Mouse (Mus musculus) lung, postnatal 0 days (tissue): Measurements from ENCODE around the gene Aasdh. TPM values are rescaled to one million over a fixed set of nuclear protein-coding genes. Genes with fewer than 3 reads are reported as not detected.

ENCODE experiments used
- ATAC-seq: fragments of 200-750 bp; cut with Nextera tagmentation; 2 replicates; pipeline ENCODE4 v1.8.0; 2017; ENCODE audit warnings: moderate library complexity
- DNase-seq: peaks from one replicate; pipeline ENCODE4 v3.0.0-alpha.2; 2016; ENCODE audit warnings: low spot score
- H3K27ac ChIP-seq: fragments of 300-500 bp; sonication (generic); 2 replicates; pipeline ENCODE4 v1.5.1; 2014; ENCODE audit warnings: antibody characterized with exemption, mild to moderate bottlenecking, low read length, mixed read lengths
- H3K27me3 ChIP-seq: fragments of 300-500 bp; sonication (generic); replicated peaks from 2 replicates; pipeline ENCODE4 v1.6.1; 2014; ENCODE audit warnings: low read length, mixed read lengths; ENCODE audit not compliant: insufficient read depth
- H3K36me3 ChIP-seq: fragments of 300-500 bp; sonication (generic); 2 replicates; pipeline ENCODE4 v1.6.1; 2014; ENCODE audit warnings: low read length, mixed read lengths; ENCODE audit not compliant: insufficient read depth
- H3K4me1 ChIP-seq: fragments of 300-500 bp; sonication (generic); 2 replicates; pipeline ENCODE4 v1.6.1; 2014; ENCODE audit warnings: antibody characterized with exemption, low read depth, low read length, mixed read lengths; ENCODE audit not compliant: insufficient read depth
- H3K4me2 ChIP-seq: fragments of 300-500 bp; sonication (generic); replicated peaks from 2 replicates; pipeline ENCODE4 v1.6.1; 2014; ENCODE audit warnings: low read depth, mild to moderate bottlenecking, low read length, moderate library complexity, mixed read lengths
- H3K4me3 ChIP-seq: fragments of 300-500 bp; sonication (generic); 2 replicates; pipeline ENCODE4 v1.5.1; 2014; ENCODE audit warnings: low read depth, low read length
- H3K9ac ChIP-seq: fragments of 300-500 bp; sonication (generic); replicated peaks from 2 replicates; pipeline ENCODE4 v1.6.1; 2014; ENCODE audit warnings: low read depth, mild to moderate bottlenecking
- H3K9me3 ChIP-seq: fragments of 300-500 bp; sonication (generic); 2 replicates; pipeline ENCODE4 v1.6.1; 2016; ENCODE audit warnings: low read length, mixed read lengths
- CTCF ChIP-seq: IDR thresholded peaks from 2 replicates; pipeline ENCODE4 v1.5.1; 2016; ENCODE audit warnings: antibody characterized with exemption, mild to moderate bottlenecking
- EP300 ChIP-seq: IDR thresholded peaks from 2 replicates; pipeline ENCODE4 v1.6.1; 2016; ENCODE audit warnings: antibody characterized with exemption, mild to moderate bottlenecking, control low read depth
- WGBS: fragments of 180-500 bp; shearing (Covaris S2); extraction: QIAGEN DNeasy Blood & Tissue Kit; methylation state at CpG from one replicate; pipeline ENCODE4 v1.1.7; 2014; 5-methylcytosine and 5-hydroxymethylcytosine counted together
- polyA plus RNA-seq: library from polyadenylated mRNA; unstranded; fragments of >200 nt; fragmentation: Nextera tagmentation; extraction: Ambion mirVana; gene quantifications from 2 replicates; pipeline ENCODE4 v1.2.1, GENCODE M21; 2015

Gene Aasdh
- polyA plus RNA-seq, 1 experiment from 2014 or later: 7.2 TPM

DNA sequence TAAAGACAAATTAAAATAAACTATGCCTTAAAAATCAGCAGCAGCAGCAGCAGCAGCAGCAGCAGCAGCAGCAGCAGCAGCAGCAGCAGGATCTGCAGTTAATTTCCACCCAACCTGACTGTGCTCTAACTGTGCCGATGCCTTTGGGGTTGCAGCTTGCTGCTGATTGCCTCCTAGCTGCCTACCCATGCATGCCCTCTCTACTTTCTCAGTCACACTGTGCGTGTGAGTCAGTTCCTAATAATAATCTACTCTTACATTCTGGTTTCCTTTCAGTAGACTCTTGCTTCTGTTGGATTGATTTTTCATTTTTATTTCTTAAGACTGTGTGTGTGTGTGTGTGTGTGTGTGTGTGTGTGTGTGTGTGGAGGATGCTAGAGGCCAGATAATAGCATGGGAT lies 12.2 kb downstream of the Aasdh start:
- ATAC-seq (no peak), DNase-seq (no peak)
- H3K27ac ChIP-seq: no peak overlapping the region
- no peaks in the 10 kb centered on the region for H3K9me3 ChIP-seq
- TF ChIP-seq EP300: no peak
- no peaks in the 10 kb centered on the region for H3K4me1 ChIP-seq
- H3K4me3 ChIP-seq: no peak overlapping the region
- H3K4me2 ChIP-seq: no peak overlapping the region
- peaks cover 9% of the 10 kb centered on the region; the same call in 1 of the 2 replicates for H3K36me3 ChIP-seq
- WGBS: 66% methylated on average over 2 of the region's 2 CpGs
- H3K27me3 ChIP-seq: no peaks in the 10 kb centered on the region
- H3K9ac ChIP-seq: no peak overlapping the region

- Histone ChIP-seq H3K27ac (no peak overlapping the region), H3K9me3 (no peaks in the 10 kb centered on the region), H3K4me1 (no peaks in the 10 kb centered on the region), H3K36me3 (peaks cover 9% of the 10 kb centered on the region; the same call in 1 of the 2 replicates), H3K27me3 (no peaks in the 10 kb centered on the region), H3K4me3 (no peak overlapping the region), H3K9ac (no peak overlapping the region), H3K4me2 (no peak overlapping the region)
- 37% methylated on average over 2 of the region's 2 CpGs for WGBS
- TF ChIP-seq CTCF (no peak), EP300 (no peak)
- ATAC-seq: no peak
- DNase-seq: peak; percentile 7
These were observed 12.7 kb downstream of the Aasdh start for GRCm38 (mm10) chr5:76892608-76893007.

DNA sequence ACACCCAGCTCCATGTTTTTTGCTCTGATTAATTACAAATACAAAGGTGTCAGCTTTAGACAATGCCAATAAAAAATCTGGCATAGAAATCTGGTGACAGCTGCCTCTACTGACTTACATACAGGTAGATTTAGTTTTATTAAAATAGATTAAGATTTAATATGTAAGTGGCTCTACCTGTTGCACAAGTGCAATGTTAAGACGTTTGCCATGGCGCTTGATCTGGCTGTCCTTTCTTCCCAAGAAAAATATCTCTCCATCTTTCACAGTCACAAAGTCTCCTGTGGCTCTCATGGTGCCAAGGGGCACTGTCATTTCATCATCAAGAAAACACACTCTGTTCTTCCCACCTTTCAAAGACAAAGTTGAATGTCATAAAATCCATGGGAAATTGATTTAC lies 18.3 kb downstream of the Aasdh start:
- H3K4me1 ChIP-seq: no peaks in the 10 kb centered on the region
- H3K9ac ChIP-seq: no peak overlapping the region
- H3K27me3 ChIP-seq: no peaks in the 10 kb centered on the region
- no peak overlapping the region for H3K27ac ChIP-seq
- 89% methylated on average over 2 of the region's 2 CpGs for WGBS
- DNase-seq (no peak), ATAC-seq (no peak)
- H3K36me3 ChIP-seq: peaks cover 22% of the 10 kb centered on the region; the same call in 1 of the 2 replicates
- no peak overlapping the region for H3K4me2 ChIP-seq
- no peak for TF ChIP-seq CTCF
- TF ChIP-seq EP300: no peak
- no peak overlapping the region for H3K4me3 ChIP-seq
- no peaks in the 10 kb centered on the region for H3K9me3 ChIP-seq

GRCm38 (mm10) chr5:76884107-76884506 lies 21.2 kb downstream of the Aasdh start:
- Histone ChIP-seq H3K9ac (no peak overlapping the region), H3K9me3 (no peaks in the 10 kb centered on the region), H3K27me3 (no peaks in the 10 kb centered on the region), H3K27ac (no peak overlapping the region), H3K4me3 (no peak overlapping the region), H3K4me2 (no peak overlapping the region), H3K36me3 (peaks cover 25% of the 10 kb centered on the region; the same call in 1 of the 2 replicates), H3K4me1 (no peaks in the 10 kb centered on the region)
- WGBS: 66% methylated on average over 1 of the region's 1 CpGs
- TF ChIP-seq EP300: no peak
- ATAC-seq: no peak
- no peak for DNase-seq

DNA sequence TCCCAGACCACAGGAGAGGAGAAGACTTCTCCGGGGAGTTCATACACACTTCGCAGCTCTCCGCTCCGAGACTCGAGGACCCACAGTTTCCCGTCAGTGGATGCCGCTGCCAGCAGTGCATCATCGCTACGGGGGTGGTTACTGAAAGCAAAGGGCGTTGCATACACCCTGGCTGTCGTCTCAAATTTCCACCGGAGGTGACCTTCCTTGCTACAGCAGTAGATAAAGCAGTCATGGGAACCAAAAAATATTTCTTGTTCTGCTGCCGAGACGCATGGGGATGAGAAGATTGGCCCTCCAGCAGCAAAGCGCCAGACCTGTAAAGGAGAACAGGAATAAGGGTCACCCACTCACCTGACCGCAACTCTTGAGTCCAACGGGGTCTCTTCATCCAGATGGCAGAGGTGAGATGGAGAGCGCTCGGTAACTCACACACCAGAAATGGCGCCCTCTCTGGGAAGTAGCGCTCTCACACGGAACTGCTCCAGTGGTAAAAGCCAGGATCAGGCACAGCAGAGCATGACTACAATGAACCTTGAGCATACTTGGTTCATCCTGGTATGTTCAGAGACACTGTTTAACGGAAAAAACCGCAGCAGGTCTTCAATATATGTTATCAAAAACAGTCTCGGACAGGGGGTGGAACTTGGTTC lies 29.1 kb downstream of the Aasdh start:
- no peaks in the 10 kb centered on the region for H3K9me3 ChIP-seq
- H3K4me1 ChIP-seq: no peaks in the 10 kb centered on the region
- no peak overlapping the region for H3K4me2 ChIP-seq
- no peak overlapping the region for H3K27ac ChIP-seq
- no peak overlapping the region for H3K9ac ChIP-seq
- no peaks in the 10 kb centered on the region for H3K27me3 ChIP-seq
- WGBS: 83% methylated on average over 25 of the region's 25 CpGs
- no peak for ATAC-seq
- 0 out of 2 replicates have a peak, but pooled peaks cover 16% of the 10 kb centered on the region for H3K36me3 ChIP-seq
- TF ChIP-seq CTCF (no peak), EP300 (no peak)
- no peak for DNase-seq
- no peak overlapping the region for H3K4me3 ChIP-seq

DNA sequence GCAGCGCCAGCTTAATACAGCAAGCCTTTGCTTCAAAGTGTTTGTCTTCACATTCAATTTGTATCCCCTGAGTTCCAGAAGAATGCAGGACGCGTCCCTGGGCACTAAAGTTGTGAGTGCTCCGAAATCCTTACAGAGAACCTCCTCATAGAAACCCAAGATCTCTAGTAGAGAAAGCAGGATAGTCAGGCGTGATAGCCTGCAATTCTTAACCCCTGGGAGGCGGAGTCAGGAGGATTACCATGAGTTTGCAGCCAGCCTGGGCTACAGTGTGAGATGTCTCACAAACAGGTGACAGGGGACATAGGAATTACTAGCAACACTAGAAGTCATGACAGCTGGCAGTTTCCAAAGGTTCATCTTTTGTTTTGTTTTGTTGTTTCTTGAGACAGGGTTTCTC lies 35.8 kb downstream of the Aasdh start:
- Histone ChIP-seq H3K9ac (no peak overlapping the region), H3K27ac (no peak overlapping the region), H3K27me3 (no peaks in the 10 kb centered on the region), H3K36me3 (0 out of 2 replicates have a peak, but pooled peaks cover 1% of the 10 kb centered on the region), H3K4me3 (peak overlapping the region; percentile 28), H3K4me1 (no peaks in the 10 kb centered on the region), H3K9me3 (no peaks in the 10 kb centered on the region), H3K4me2 (peak overlapping the region; percentile 50)
- TF ChIP-seq EP300 (no peak), CTCF (no peak)
- DNase-seq (no peak), ATAC-seq (0 out of 2 replicates have a peak, but pooled peaks have one; percentile 11)
- 51% methylated on average over 6 of the region's 6 CpGs for WGBS
